Mouse (Mus musculus) T-cell, adult 66 days (primary cell): Measurements from ENCODE around the gene Tesmin. TPM values are rescaled to one million over a fixed set of nuclear protein-coding genes. Genes with fewer than 3 reads are reported as not detected.

Source experiments
- total RNA-seq, 2 experiments: library from RNA; stranded (reverse); gene quantifications; 3 replicates in 1 of 2; 4 replicates in 1 of 2; pipeline ENCODE4 v1.2.4; 2023

Tesmin gene
- total RNA-seq: under 1 TPM; 0.71 to 0.79 TPM

DNA sequence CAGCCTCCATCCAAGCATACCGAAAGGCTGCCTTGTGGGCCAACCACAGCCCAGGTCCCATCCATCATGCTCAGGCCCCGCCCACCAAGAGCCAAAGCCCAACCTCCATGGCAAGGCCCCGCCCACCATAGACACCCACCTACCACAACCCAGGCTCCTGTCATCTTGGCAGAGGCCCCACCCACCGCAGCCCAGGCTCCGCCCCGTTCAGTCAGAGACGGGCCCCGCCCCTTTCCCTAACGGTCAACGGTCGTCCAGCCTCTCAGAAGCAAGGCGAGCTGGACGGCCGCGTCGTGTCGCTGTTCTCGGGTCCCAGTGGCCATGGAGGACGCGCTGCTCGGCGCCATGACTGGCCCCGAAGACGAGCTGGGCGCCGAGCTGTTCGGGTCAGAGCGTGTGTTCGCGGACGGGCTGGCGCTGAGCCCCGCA, at the start of gene Tesmin:
Tesmin (plus strand) TSS at position 229 of the 429 bp plus-strand sequence.

DNA sequence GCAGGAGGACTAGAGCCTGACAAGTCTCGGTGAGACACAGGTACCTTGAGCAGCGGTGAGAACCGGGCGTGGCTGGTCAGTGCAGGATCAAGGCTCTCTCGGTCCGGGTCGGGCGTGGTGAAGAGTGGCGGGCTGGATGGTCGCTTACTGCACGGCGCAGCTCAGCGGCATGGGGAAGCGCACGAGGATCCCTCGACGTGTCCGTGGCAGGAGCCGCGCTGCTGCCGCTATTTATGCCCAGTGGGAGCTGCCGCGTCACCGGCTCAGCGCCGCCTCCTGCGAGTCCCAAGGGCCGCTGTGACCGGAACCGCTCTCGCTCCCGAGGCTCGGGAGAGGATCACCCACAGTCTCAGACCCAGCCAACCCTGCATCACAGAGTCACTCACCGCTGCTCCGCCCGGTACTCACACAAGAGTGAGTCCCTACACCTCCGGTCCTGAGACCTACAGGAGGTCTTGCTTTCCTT, 25.6 kb downstream of the Tesmin start, which contains the start of gene Gal:
Gal (minus strand) TSS at position 277 of the 466 bp plus-strand sequence.

Other genes starting within 250 kb of the Tesmin start
- gene Mrpl21, start 106.0 kb upstream of the Tesmin start, total RNA-seq: 10 to 100 TPM; 64.5 to 70.1 TPM
- 10 to 100 TPM; 21.1 to 24.7 TPM for gene Ighmbp2, start 105.8 kb upstream of the Tesmin start, total RNA-seq
- gene Cpt1a, start 66.5 kb upstream of the Tesmin start, total RNA-seq: 10 to 100 TPM; 30.6 to 59.2 TPM
- gene Gal, start 25.7 kb downstream of the Tesmin start, total RNA-seq: not detected
- gene Ppp6r3, start 186.9 kb downstream of the Tesmin start, total RNA-seq: 100 to 1,000 TPM; 131 to 150 TPM